Mouse (Mus musculus) stomach, embryonic 15.5 days (tissue): Measurements from ENCODE around the gene Gm20825. TPM values are rescaled to one million over a fixed set of nuclear protein-coding genes. Genes with fewer than 3 reads are reported as not detected.
"Not testable (repeated sequence)": the region's sequence is repeated elsewhere in the genome, so short reads cannot be mapped to it uniquely, and the experiment has no call there.

ENCODE experiments used
- ATAC-seq: fragments of 200-750 bp; cut with Nextera tagmentation; 2 replicates; pipeline ENCODE4 v1.8.0; 2017; ENCODE audit warnings: low read depth, moderate number of reproducible peaks, moderate TSS enrichment; ENCODE audit not compliant: insufficient read depth, low FRiP score
- H3K27ac ChIP-seq: fragments of 300-500 bp; sonication (generic); 2 replicates; pipeline ENCODE4 v1.5.1; 2015; ENCODE audit warnings: mild to moderate bottlenecking, inconsistent platforms
- H3K27me3 ChIP-seq: fragments of 300-500 bp; sonication (generic); replicated peaks from 2 replicates; pipeline ENCODE4 v1.6.1; 2015; ENCODE audit warnings: inconsistent platforms
- H3K36me3 ChIP-seq: fragments of 300-500 bp; sonication (generic); 2 replicates; pipeline ENCODE4 v1.6.1; 2015; ENCODE audit warnings: inconsistent platforms
- H3K4me1 ChIP-seq: fragments of 300-500 bp; sonication (generic); 2 replicates; pipeline ENCODE4 v1.6.1; 2015; ENCODE audit warnings: inconsistent platforms
- H3K4me2 ChIP-seq: fragments of 300-500 bp; sonication (generic); 2 replicates; pipeline ENCODE4 v1.6.1; 2015; ENCODE audit warnings: mild to moderate bottlenecking, inconsistent platforms
- H3K4me3 ChIP-seq: fragments of 300-500 bp; sonication (generic); replicated peaks from 2 replicates; pipeline ENCODE4 v1.5.1; 2015; ENCODE audit warnings: inconsistent platforms
- H3K9ac ChIP-seq: fragments of 300-500 bp; sonication (generic); 2 replicates; pipeline ENCODE4 v1.6.1; 2015; ENCODE audit warnings: inconsistent platforms
- H3K9me3 ChIP-seq: fragments of 300-500 bp; sonication (generic); 2 replicates; pipeline ENCODE4 v1.6.1; 2016; ENCODE audit warnings: inconsistent platforms
- WGBS: fragments of 180-500 bp; shearing (Covaris S2); methylation state at CpG from one replicate; pipeline ENCODE4 v1.1.7; 2015; 5-methylcytosine and 5-hydroxymethylcytosine counted together
- polyA plus RNA-seq: library from polyadenylated mRNA; unstranded; fragments of >200 nt; fragmentation: Nextera tagmentation; extraction: Ambion mirVana; gene quantifications from 2 replicates; pipeline ENCODE4 v1.2.1, GENCODE M21; 2015

The Gm20825 gene
- not detected in 2 replicates for polyA plus RNA-seq

DNA sequence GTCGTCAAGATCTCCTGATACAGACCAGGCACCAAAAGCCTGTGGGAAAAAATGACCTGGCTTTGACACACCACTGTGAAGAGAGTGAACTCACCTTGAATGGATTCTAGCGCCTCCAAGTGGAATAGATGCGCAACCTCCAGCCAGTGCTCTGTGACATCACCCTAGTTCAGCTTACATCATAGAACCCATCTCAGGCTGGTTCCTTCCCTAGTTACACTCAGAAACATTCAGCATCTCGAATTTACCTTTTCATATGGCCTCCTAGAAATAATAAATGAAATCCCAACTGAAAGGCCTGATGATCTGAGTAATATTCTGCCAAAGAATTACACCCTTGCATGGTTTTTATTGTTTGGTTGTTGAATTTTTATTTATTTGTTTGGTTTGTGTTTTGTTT lies at the start of gene Gm20825:
Gene Gm20825 (minus strand): TSS at position 101 of the 400 bp plus-strand sequence.
- not testable (repeated sequence) for H3K27ac ChIP-seq, H3K36me3 ChIP-seq, H3K27me3 ChIP-seq, H3K4me1 ChIP-seq, H3K4me3 ChIP-seq, H3K9ac ChIP-seq, H3K9me3 ChIP-seq, ATAC-seq, H3K4me2 ChIP-seq
- 50% methylated on average over 3 of the region's 4 CpGs for WGBS

Other genes with a start within 250 kb of the Gm20825 start
- gene Gm29049, start 74.3 kb downstream of the Gm20825 start, polyA plus RNA-seq = not detected in 2 replicates
- gene Gm20824, start 186.4 kb upstream of the Gm20825 start, polyA plus RNA-seq = not detected in 2 replicates